Mouse (Mus musculus): Measurements from ENCODE around the gene Igfbp2.
A peak's percentile ranks its signal among the peaks of the same experiment; 100 is the strongest.

Igfbp2 gene

DNA sequence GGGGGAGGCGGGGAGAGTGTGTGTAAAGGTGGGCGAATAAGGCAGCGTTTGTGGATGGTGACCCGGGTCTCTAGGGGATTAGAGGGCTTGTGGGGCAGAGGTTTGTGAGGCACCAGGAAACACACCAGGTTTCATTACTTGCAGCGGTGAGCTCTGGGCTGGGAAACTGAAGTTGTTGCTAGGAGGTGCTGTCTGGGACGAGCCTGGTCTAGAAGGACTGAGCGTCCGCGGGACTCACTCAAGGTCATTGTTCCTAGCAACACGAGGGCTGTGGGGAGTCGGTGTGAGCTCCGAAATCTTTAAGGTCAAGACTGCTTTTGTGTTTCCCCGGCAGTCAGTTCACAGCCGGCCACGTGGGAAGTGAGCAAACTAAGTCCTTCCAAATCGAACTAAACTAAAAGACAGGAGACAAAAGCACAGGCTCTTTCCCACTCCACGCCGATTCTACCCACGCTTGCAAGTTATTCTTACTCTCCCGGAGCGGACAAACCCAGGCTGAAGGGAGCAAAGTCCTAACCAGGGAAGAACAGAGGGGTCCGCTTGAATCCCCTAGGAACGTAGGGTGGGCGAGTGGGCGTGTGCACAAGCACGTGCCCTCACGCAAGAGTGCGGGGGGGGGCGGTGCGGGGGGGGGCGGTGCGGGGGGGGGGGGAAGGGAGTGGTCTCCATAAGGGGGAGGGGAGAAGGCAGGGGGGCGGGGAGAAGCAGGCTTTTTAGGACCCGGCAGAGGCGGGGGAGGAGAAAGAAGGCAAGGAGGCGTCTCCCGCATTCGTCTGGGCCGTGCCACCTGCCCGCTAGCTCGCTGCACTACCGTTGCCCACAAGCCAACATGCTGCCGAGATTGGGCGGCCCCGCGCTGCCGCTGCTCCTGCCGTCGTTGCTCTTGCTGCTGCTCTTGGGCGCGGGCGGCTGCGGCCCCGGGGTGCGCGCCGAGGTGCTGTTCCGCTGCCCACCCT is at the start of gene Igfbp2:
Igfbp2 (plus strand) TSS at position 753 of the 956 bp plus-strand sequence.
- DNase-seq: no peak

DNA sequence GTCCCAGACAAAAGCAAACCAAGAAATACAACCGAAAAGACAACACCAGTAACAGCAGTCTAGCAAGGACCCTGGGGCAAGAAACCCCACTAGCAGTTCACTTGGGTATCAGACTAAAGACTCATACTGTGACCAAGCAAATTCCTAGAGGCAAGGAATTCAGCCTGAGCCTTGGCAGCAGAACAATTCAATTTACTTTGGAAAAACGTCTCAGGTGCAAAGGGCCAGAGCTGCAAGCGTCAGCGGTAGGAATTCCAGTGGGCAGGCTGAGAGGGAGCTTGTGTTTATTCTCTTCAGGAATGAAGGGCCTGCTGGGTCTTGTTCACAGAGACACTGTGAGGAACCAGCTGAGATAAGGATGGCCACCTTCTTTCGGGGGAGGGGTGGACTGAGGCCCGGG is 45.5 kb upstream of the Igfbp2 start:
- DNase-seq: peak; percentile 4

DNA sequence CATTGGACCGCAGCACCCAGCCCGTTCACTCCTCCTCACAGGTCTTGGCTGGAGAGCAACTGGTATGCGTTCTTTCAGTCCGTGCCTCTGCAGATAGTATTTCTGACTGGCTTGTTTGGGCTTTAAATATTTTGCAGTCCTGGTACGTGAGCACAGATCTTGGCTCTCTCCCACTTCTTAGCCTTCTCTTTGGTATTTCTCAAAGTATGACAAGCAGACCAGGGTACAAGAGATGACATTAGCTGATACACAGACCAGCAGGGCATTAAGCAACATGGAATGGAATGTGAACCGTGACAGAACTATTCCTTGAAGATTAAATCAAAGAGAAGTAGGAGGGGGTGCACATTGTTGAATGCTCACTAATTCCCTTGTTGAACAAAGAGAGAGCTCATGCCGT is 43.6 kb upstream of the Igfbp2 start:
- DNase-seq: peak; percentile 6

DNA sequence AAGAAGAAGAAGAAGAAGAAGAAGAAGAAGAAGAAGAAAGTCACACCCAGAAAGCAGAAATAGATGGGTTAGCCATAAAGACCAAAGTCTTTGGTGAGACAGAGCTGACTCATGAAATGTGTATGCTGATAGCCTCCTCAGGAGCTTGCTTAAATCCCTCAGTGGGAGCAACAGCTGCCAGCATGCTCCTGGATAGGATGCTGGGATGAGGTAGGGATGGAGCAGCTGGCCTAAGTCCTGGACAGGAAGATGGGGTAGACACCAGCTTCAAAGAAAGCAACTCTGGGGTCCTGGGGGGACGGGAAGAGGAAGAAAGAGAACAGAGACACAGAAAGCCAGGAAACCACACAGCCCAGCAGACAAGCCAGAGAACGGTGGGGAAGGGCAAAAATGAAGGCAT is 41.0 kb upstream of the Igfbp2 start:
- no peak for DNase-seq

DNA sequence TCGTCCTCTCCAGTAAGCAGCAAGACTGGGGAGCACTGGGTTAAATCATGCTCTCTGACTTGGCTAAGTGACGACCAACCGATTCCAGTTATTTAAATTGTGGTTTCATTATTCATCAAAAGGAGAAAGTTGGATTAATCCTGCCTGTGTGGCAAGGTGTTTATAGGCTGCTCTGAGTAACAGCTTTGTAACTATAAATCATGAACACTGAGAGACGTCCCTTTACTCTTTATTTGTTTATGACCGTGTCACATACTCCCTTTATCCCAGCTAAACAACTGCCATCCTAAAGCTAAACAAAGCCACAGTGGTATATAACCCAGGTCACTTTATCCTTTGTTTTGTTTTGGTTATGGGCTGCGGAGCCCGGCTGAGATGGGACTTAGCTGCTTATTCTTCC is 40.3 kb upstream of the Igfbp2 start:
- no peak for DNase-seq

DNA sequence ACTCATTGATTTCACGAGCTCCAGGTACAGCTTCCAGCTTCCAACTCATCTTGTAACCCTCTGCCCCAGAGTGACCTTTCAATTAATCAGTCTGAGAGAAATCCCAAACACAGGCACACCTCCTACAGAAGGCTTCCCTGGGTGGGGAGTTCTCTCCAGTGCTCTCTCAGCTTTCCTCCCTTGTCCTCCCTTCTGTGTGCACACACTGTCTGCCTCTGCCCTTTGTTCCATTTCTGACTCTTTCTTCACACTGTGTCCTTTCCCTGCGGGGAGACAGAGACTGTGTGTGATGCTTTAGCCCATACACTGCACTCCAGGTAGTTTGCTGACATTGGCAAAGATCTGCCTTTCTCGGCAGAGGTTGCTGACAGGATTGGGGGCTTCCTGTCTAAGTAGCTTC is 33.6 kb upstream of the Igfbp2 start:
- no peak for DNase-seq

DNA sequence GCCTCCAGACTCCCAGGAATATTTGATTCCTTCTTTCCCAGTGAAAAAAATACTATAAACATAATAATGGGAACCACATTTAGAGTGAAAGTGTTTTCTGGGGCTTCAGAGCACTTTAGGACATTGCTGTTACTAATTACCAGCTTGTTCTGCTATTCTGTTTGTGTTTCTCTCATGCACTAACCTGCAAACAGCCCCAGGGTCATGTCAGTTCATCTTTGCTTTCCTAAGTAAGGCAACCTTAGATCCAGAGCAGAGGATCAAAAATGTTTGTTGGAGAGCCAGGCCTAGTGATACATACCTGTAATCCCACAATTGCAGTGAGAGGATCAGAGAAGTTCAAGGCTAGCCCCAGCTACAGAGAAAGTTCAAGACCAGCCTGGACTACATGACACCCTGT is 32.6 kb upstream of the Igfbp2 start:
- no peak for DNase-seq

DNA sequence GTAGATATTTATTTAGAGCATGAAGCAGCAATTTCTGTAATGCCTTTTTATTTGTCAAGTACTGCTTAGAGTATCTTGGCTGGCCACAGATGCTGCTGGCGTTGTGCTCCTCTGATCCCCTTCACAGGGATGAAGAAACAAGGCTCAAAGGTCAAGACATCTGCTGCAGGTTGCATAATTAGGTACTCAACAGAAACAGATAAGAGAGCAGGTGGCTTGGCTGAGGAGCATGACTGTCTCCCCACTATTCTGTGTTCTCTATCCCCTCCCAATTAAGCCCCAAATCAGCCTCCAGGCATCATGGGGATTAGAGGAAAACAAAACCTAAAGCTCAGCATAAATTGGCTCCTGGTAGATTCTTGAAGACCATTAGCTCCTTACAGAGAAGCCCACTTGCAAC is 32.0 kb upstream of the Igfbp2 start:
- DNase-seq: no peak

DNA sequence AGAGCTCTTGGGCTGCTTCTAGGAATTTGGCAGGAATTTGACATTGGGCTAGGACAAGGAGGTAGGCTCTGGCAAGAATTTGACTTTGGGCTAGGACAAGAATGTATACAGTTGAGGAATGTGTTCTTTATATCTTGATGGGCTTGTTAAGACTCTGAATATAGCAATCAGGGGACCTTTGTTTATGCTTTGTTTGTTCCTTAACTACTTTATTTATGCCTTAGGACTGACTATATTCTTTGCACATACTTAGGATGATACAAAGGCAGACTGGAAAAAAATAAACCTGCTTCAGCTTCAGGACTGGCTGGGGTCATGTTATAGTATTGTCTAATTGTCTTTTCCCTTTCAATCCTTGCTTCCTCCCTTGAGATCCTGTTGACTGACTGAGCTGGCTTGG is 31.1 kb upstream of the Igfbp2 start:
- no peak for DNase-seq

DNA sequence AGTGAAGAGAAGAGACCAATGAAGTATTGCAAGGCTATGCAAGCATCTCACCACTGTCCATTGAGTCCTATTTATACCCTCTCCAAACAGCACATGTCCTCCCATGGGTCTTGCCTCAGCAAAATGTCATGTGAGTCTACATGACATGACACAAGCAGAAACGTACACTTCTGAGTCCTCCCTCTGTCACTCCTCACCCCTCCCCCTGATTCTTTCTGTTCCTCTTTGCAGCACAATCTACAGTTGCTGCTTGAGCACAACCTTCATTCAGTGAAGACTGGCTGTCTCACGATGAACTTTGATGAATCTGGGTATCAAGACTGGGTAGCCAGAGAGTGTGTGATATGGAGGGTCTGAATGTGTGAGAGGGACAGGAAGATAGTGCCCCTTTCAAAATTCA is 28.2 kb upstream of the Igfbp2 start:
- no peak for DNase-seq

DNA sequence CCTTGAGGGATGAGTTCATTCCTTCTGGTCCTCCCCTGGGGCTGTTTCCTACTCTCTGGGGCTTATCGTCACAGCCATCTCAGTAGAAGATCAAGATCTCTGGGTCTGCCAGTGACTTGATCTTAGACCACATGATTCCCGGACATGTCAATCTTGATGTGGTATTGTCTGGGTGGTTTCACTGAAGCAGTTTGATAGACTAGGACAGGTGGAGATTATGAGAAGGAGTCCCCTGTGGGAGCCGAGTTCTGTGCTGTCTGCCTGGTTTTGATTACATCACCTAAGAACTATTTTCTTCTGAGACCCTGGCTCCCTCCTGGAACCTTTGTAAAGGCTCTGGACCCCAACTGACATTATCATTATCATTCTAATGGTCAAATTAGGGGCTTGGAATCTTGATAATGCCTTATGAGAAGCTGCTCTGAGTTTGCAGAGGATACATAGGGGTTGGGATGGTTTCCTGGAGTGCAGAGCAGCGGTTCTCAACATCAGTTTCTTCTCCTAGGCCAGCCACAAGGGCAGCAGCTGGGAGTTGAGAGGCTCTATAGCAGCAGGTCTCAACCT is 27.1 kb upstream of the Igfbp2 start:
- no peak for DNase-seq

DNA sequence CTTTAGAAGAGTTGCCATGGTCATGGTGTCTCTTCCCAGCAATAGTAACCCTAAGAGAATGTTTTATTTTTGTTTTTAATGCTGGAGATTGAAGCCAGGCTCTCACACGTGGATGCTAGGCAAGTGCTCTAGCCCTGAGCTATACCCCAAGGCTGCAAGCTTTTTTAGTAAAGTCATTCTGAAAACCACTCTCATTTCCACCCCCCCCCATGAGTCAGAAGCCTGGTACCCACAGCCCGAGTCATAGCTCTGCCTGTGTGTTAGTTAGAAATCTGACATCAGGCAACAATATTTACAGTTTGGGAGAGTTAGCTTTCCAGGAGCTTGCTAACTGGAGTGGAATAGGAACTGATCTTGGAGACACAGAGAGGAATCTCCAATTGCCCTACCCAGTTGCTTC is 25.9 kb upstream of the Igfbp2 start:
- no peak for DNase-seq

DNA sequence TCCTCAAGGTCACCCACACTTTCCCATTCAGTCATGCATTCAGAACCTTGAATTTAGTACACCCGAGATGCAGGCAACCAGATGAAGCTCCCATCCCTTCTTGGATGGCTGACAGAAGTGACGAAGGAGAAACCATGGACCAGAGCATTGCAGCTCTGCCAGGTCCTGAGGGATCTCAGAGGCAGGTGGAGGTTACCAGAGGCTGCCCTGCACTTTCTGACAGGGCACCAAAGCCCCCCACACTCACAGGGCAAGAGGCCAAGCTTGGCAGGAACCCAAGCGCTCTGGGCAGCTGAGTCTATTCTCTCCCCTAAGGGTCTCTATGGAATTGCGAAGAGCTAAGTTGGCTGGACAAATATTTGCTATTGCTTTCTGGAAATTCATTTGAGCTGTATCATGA is 20.3 kb upstream of the Igfbp2 start:
- no peak for DNase-seq

DNA sequence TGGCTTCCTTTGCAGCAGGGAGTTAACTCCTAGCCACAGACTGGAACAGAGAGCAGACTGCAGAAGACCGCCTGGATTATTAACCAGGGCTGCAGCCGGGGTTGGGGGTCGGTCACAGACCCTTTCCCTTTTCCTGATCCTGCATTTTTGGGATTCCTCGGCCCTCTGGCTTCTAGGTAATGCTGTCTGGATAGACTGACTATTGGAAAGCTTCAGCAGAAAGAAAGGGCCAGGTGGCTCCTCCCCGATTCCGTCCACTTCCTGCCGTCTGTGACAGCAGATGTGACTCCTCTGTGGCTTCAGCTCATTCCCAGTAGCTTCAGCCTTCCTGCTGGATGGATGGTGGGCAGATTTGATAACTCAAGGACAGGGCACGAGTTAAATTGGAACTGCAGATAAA is 19.3 kb upstream of the Igfbp2 start:
- DNase-seq: no peak

DNA sequence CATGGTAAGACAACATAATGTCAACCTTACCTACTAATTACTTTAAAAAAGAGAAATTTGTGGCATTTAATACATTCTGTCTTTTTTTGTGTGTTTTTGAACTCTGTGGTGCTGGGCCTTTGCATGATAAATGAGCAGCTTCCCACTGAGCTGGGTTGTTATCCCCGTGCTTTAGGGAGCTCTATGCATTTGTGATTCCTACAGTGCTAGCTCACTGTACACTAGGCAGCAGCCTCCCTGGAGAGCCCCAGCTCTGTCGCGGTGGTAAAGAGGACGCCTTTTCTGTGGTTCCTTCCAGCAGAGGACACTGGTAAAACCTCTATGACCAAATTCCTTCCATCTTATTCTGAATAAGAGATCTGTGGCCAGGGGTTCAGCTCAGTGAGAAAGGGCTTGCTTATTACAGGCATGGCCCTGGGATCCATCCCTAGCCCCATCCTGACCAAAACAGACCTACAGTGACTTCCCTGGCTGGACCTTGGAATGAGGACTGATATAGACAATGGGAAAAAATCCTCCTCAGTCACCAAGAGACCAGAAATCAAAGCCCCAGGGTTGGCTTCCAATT is 18.7 kb upstream of the Igfbp2 start:
- no peak for DNase-seq

DNA sequence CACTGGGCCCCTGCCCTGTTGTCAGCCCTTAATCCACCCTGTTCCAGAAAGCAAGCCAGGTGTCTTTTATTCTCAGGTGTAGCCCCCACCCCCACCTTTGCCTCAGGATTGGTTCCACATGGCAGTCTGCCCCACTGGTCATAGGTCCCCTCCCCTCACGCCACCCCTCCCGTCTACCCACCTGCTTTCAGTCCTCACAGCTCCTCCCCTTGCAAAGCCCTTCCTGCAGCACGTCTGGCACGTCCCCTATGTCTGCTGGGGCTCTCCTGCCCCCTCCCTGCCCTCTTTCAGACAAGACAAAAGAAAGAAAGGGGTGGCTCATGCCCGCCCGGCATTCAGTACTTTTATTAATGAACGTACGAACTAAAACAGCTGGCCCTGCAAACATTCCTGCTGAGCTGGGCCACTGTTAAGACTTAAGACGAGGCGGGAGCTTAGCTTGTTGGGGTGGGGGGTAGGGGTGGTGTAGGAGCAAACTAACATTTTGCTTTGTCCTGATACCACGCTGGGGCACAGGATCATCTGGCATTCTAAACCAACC is 18.2 kb upstream of the Igfbp2 start:
- no peak for DNase-seq

DNA sequence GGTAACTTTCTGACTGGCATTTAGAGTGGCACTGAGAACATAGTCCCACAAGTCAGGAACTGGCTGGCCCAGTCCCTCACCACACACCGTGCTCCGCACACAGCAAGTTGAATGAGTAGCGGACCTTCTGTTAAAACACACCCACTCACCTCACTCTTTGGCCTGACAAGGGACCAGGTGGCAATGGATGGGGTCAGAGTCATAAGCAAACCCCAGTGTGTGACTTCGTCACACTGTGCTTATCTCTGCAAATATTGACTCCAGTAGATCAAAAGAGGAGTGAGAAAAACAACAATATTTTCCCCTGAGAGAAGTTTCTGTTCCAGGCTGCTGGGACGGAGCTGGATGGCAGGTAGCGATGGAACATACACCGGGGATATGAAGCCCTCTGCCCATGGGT is 15.0 kb upstream of the Igfbp2 start:
- DNase-seq: no peak

DNA sequence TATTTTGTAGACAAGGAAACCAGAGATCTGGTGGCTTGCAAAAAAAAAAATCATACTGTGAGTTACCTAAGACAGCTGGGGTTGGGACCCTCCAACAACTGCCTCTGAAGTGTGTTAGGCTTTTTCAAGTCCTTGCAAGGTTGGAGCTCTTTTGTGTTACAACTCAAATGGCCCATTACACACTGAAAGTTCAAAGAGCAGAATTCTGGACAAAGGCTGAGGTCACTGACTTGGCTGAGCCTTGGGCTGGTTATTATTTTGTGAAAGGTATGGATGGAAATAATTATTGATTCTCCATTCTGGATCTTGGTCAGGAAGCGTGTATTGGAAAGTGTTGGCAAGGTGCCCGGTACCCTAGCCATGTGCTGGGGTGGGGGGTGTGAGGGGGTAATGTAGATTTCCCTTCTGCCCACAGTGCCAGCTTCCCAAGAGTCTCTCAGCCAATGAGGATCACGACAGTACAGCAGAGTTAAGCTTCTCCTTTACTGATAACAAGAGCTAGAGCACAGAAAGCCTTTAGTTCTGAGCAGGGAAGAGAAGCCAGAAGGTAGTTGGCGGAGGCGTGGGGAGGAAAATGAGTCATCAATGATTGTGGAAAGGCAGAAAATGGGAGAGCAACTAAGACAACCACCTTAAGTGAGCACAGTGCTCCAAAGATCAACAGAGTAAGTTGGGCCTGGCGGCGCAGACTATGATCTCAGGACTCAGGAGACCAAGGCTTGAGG is 14.2 kb upstream of the Igfbp2 start:
- no peak for DNase-seq

DNA sequence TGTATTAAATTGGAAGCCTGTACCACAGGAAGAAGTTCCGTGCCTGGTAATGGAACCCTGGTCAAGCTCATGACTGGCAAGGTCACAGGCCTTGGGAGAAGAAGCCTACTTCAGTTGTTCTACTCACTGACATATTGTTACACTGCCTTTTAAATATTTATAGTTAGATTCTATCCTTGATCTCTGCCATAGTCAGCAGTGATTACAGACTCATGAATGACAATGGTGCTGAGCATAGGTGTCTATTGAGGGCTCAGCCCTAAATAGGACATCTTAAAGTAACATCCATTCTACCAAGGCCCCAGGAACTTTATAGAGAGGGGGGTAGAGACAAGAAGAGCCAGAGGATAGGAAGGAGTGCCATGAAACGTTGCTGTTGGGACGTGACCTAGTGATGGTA is 13.2 kb upstream of the Igfbp2 start:
- no peak for DNase-seq

DNA sequence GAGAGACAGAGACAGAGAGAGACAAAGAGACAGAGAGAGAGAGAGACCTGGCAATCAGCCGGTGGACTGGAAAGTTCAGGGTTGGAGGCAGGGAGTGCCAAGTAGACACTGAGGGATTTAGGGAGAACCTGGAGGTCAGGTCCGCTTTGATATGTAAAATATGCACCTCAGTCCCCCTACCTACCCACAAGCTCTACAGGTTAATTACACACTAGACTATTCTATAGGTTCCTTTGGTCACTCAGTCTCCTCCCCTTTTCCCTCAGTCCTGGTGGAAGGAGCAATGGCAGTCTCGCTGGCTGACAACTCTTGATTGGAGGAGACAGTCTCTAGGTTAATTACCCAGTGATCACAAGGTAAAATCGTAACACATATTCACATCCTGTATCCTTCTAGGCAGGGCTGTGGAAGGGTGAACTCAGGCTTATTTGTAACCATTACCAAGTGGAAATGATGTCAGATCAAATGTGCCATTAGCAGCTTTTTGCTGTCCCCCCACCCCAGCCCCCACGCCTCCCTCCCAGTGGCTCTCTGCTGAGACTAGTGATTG is 11.1 kb upstream of the Igfbp2 start:
- DNase-seq: no peak

DNA sequence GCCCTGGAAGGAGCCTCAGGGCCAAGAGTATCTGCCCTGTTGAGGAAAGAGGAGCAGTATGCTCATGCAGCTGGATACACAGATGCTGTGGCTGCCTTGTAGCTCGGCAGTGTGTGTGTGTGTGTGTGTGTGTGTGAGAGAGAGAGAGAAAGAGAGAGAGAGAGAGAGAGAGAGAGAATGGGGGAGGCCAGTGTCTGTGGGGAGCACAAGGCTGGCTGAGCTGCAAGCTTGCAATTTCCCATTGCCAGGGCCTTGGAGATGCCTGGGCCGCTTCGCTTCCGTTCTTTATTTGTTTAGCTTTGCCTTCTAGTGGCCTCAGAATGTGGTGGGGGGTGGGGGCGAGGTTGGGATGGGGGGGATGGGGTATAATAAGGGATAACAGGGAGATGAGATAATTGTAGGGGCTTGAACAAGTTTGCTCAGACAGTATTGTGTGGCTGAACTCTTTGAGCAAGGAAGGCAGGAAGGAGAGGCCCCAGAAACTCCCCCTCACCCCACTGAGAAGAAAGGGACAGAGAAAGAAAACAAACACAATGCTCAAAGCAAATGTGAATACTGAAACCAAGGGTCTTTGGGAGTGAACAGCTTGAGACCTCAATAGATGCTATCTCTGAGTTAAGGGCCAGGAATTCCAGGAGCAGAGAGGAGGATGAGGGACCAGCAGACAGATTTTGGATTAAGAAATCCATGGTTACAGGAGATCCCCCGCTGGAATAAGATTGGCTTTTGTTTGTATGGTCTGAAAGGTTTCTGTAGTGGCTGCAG is 10.5 kb upstream of the Igfbp2 start:
- peak; percentile 7 for DNase-seq

DNA sequence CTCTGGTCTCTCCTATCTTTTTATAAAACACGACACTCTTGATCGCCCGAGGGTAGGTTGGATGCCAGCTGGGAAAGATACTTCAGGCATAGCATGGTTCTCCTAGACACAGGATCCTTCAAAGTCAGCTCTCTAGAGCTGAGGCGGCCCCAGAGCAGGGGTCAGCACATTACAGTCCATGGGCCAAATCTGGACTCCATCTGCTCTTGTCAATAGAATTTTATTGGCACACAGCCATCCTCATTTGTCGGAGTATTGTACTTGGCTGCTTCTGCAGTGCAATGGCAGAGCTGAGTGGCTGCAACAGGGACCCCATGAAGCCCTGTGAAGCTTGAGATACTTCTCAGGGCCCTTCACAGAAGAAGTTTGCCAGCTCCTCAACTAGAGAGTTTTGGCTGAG is 9.1 kb upstream of the Igfbp2 start:
- peak; percentile 27 for DNase-seq
